Mouse (Mus musculus): ENCODE data around the gene Lima1.

- TF ChIP-seq CTCF (IDR thresholded peaks at IDR 0.05; ENCODE audit: insufficient read depth, low read depth, low read length) (no peak), POLR2A (IDR thresholded peaks at IDR 0.05; ENCODE audit: insufficient read depth, low read depth, low read length) (no peak)
These were observed 10.2 kb downstream of the Lima1 start for GRCm38 (mm10) chr15:99865046-99865445.

All from olfactory bulb, adult 2 months (tissue).